Mouse (Mus musculus): ENCODE data around the gene Tnfrsf12a.

The Tnfrsf12a gene

GRCm38 (mm10) chr17:23660876-23661200 lies 16.4 kb downstream of the Tnfrsf12a start:
- in situ Hi-C loops (cut with MboI; ENCODE audit: low pct_unique_long_range_greater_than_20kb in 1 of 2, low sequenced_read_pairs in 2 of 2, unreplicated experiment in 1 of 2), result loop anchor here in 1 of 2 experiments (5.0 kb wide), 1 partner anchor 46 kb away; no protein-coding TSS in a partner anchor

DNA sequence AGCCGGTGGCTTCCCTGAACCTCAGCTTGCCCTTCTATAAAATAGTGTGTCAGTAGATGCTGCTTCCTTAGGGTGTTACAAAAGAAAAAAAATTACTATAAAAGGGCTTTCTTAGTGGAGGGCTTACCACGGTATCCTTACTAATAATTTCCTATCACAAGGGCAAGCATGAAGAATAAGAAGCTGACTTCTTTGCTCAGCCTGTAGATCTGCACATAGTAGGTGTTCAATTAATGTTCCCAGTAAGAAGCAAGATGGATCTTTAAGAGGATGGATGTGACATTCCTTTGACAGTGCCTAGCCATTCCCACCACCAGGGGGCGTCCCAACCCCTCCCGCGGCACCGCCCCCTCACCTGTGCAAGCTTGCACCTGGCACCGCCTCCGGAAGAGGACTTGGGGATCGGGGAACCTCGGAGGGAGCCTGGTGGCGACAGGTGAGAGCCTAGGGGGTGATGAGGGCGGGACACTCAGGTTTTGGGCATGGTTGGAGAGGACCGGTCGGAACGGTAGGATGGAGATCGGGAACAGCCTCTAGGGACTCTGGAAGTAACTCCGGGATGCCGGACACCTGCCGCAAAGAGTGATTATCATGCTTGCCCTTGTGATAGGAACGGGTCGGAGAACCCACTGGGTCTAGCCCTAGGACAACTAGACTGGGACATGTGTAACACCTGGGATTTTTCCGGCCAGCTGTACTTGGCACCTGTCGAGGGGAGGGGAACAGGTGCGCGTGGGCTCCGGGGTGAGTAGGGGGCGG lies 17.0 kb downstream of the Tnfrsf12a start, which contains the start of gene Bicdl2:
Bicdl2 (plus strand) TSS at position 390 of the 759 bp plus-strand sequence.
- in situ Hi-C loops (cut with MboI; ENCODE audit: low pct_unique_long_range_greater_than_20kb in 1 of 2, low sequenced_read_pairs in 2 of 2, unreplicated experiment in 1 of 2), result loop anchor here in 1 of 2 experiments (5.0 kb wide), 1 partner anchor 47 kb away; no protein-coding TSS in a partner anchor

- in situ Hi-C loops (cut with MboI; ENCODE audit: low pct_unique_long_range_greater_than_20kb in 1 of 2, low sequenced_read_pairs in 2 of 2, unreplicated experiment in 1 of 2), result no loop called here
Measured at GRCm38 (mm10) chr17:23658450-23658849, 18.8 kb downstream of the Tnfrsf12a start.

- in situ Hi-C loops (cut with MboI; ENCODE audit: low pct_unique_long_range_greater_than_20kb in 1 of 2, low sequenced_read_pairs in 2 of 2, unreplicated experiment in 1 of 2), result no loop called here
Measured at GRCm38 (mm10) chr17:23654410-23654809, 22.9 kb downstream of the Tnfrsf12a start.

DNA sequence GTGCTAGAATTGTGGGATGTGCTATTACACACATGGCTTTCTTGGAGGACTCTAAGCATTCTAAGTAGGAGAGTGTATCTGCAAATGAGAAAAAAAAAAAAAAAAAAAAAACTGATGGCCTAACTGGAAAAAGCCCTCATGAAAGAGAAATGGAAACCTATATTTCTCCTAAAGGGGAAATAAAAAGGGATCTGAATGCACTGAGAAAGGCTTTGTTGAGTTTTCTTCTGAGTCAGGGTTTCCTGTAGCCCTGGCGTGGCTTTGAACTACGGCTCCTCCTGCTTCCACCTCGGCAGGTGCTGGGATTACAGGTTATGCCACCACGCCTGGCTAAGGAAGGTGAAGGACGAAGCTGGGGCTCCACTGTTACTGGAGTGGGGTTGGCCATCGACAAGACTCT lies 23.3 kb downstream of the Tnfrsf12a start:
- in situ Hi-C loops (cut with MboI; ENCODE audit: low pct_unique_long_range_greater_than_20kb in 1 of 2, low sequenced_read_pairs in 2 of 2, unreplicated experiment in 1 of 2), result no loop called here

- in situ Hi-C loops (cut with MboI; ENCODE audit: low pct_unique_long_range_greater_than_20kb in 1 of 2, low sequenced_read_pairs in 2 of 2, unreplicated experiment in 1 of 2), result no loop called here
Measured at GRCm38 (mm10) chr17:23653324-23653723, 23.9 kb downstream of the Tnfrsf12a start.

- in situ Hi-C loops (cut with MboI; ENCODE audit: low pct_unique_long_range_greater_than_20kb in 1 of 2, low sequenced_read_pairs in 2 of 2, unreplicated experiment in 1 of 2), result no loop called here
Measured at GRCm38 (mm10) chr17:23651363-23651762, 25.9 kb downstream of the Tnfrsf12a start.

DNA sequence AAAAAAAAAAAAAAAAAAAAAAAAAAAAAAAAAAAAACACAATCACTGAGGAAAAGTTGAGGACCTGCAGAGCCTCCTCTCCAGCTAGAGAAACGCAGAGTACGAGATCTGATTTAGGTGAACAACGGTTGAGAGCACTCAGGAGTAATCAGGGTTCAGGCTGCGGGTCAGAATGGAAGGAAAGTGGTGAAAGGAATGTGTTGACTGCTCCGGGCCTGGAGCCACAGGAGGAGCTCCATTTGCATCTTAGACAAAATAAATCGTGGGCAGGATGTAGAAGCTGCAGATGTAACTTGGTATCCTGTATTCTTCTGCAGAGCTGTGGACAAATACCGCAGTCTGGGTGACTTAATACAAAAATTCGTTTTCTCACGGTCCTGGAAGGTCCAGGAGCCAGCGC lies 31.4 kb downstream of the Tnfrsf12a start:
- in situ Hi-C loops (cut with MboI; ENCODE audit: low pct_unique_long_range_greater_than_20kb in 1 of 2, low sequenced_read_pairs in 2 of 2, unreplicated experiment in 1 of 2), result no loop called here

DNA sequence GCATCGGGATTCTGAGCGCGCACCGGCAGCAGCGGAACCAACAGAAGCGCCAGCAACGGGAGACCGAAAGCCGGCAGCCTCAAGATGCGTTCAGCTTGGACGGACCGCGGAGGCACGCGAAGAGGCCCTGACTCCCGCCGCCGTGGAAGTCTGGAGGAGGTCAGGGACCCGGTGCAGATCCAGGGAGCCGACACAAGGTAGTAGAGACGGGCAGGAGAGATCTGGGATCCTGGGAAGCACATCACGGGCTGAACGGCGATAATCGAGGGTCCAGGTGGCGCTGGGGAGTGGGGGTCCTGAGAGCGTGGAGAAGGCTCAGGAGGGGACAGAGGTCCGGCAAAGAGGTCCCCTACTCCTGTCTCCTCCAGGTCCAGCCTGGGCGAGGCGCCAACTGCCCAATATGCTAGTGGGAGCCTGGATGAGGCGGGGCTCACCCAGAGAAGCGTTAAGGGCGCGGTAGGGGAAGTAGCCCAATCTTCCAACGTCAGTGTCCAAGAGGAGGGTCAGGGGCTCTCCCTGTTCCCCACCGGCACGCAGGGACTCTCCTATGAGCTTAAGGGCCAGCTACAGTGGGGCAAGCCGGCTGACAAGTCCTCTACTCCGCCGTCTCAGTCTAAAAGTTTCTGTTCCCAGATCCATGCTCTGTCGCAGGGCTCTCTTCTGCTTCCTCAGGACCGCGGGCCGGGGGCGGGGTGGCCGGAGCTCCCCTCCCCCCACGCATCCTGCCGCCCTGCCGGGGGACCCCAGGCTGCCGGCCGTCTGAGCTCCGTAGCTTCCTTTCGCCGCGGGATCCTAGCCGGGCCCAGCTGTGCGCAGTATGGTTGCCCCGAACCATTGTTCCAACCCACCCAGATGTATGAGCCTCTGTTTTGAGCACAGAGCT lies 32.4 kb downstream of the Tnfrsf12a start, which contains the start of gene Mmp25:
Mmp25 (minus strand) TSS at position 665 of the 883 bp plus-strand sequence.
- in situ Hi-C loops (cut with MboI; ENCODE audit: low pct_unique_long_range_greater_than_20kb in 1 of 2, low sequenced_read_pairs in 2 of 2, unreplicated experiment in 1 of 2), result no loop called here

- in situ Hi-C loops (cut with MboI; ENCODE audit: low pct_unique_long_range_greater_than_20kb in 1 of 2, low sequenced_read_pairs in 2 of 2, unreplicated experiment in 1 of 2), result no loop called here
Measured at GRCm38 (mm10) chr17:23631241-23631640, 46.0 kb downstream of the Tnfrsf12a start.

DNA sequence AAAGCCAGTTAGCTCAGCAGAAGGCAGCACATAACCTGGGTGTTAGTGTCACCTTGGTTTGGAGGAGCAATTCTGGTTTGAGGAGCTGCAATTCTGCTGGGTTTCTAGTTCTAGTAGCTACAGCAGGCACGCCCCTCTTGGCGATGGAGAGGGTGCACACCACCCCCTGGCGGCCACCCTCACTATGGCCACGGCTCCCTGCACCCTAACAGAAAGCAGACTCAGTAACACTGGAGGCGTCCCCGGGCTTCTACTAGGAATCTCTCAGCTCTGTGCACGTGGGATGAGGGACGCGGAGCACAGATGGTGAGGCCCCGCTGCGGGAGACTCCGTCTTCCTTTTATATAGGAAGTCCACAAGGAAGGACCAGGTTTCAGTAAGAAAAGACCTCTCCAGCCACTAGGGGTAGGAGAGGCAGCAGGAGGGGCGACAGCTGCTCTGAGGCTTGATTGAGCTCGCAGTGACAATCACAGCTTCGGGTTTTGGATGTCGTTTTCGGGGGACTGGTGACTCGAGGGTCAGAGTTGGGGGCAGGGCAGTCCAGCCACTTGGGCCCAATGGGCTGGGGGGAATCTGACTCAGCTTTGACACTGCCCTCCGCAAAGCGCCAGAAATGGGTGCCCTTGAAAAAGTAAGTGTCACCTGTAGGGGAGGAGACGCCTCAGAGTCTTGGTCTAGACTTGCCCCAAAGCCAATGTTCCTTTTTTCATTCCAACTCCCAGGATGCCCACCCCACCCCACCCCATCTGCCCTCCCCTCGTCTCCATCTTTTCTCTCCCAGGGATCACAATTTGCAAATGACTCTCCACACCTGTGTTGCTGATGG lies 46.9 kb downstream of the Tnfrsf12a start:
- in situ Hi-C loops (cut with MboI; ENCODE audit: low pct_unique_long_range_greater_than_20kb in 1 of 2, low sequenced_read_pairs in 2 of 2, unreplicated experiment in 1 of 2), result no loop called here

- in situ Hi-C loops (cut with MboI; ENCODE audit: low pct_unique_long_range_greater_than_20kb in 1 of 2, low sequenced_read_pairs in 2 of 2, unreplicated experiment in 1 of 2), result no loop called here
Measured at GRCm38 (mm10) chr17:23627813-23628212, 49.5 kb downstream of the Tnfrsf12a start.

Data from mouse embryonic stem cell (cell line).